Mouse (Mus musculus): ENCODE measurements around the gene Dtx4. TPM values are rescaled to one million over a fixed set of nuclear protein-coding genes. Genes with fewer than 3 reads are reported as not detected.

The Dtx4 gene
- total and polyA plus RNA-seq, 3 experiments = 3.7 to 6.2 (median 5.7) TPM

DNA sequence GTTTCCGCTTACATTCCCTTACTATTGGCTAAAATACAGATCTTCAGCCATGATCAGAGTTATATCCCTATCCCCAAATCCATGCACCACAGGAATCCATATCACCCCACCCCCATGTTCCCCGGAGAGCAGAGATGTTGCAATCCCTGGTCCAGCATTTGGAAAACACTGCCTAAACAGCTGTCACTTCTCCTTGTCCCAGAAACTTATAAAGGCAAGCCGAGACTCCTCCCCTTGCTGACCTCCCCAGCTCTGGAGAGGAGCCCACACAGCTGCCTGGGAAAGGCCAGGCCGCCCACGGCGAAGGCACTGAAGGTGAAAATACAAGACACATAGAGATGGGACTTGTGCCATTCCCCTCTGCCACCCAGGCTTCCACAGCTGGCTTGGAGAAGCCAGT is 14.4 kb downstream of the Dtx4 start:
- Histone ChIP-seq H3K9ac (ENCODE audit: low read depth, low read length) (no peak overlapping the region), H3K79me2 (replicated peaks; ENCODE audit: control insufficient read depth, insufficient read depth, low read length) (no peaks in the 10 kb centered on the region), H3K27me3 (ENCODE audit: control insufficient read depth, insufficient read depth, low read length) (no peaks in the 10 kb centered on the region), H3K27ac (peak overlapping the region; percentile 73), H3K4me3 (no peak overlapping the region), H3K36me3 (ENCODE audit: control insufficient read depth, insufficient read depth, low read length) (peaks cover 4% of the 10 kb centered on the region), H3K4me1 (ENCODE audit: control insufficient read depth, insufficient read depth, low read length) (peaks cover 15% of the 10 kb centered on the region)
- intact Hi-C loops (cut with DNase I) = no loop called here
- TF ChIP-seq CTCF (IDR thresholded peaks at IDR 0.05) = no peak
- peak; percentile 74; the same call in 1 of the 2 replicates for TF ChIP-seq EP300 (IDR thresholded peaks at IDR 0.05; ENCODE audit: insufficient read depth, low read depth, low read length)
- 0 out of 2 replicates have a peak, but pooled peaks have one; percentile 28 for TF ChIP-seq POLR2A (IDR thresholded peaks at IDR 0.05; ENCODE audit: insufficient read depth, low read depth, low read length)
- 61% methylated on average over 6 of the region's 6 CpGs for WGBS
- peak; percentile 86 to 88 for DNase-seq

GRCm38 (mm10) chr19:12485631-12486030 is 15.6 kb downstream of the Dtx4 start:
- intact Hi-C loops (cut with DNase I) = no loop called here
- 65% methylated on average over 3 of the region's 3 CpGs for WGBS
- TF ChIP-seq POLR2A (IDR thresholded peaks at IDR 0.05; ENCODE audit: insufficient read depth, low read depth, low read length) (no peak), EP300 (IDR thresholded peaks at IDR 0.05; ENCODE audit: insufficient read depth, low read depth, low read length) (no peak), CTCF (IDR thresholded peaks at IDR 0.05) (no peak)
- Histone ChIP-seq H3K4me1 (ENCODE audit: control insufficient read depth, insufficient read depth, low read length) (peaks cover 15% of the 10 kb centered on the region), H3K36me3 (ENCODE audit: control insufficient read depth, insufficient read depth, low read length) (peaks cover 4% of the 10 kb centered on the region), H3K4me3 (no peak overlapping the region), H3K79me2 (replicated peaks; ENCODE audit: control insufficient read depth, insufficient read depth, low read length) (no peaks in the 10 kb centered on the region), H3K27ac (peak overlapping the region; percentile 37), H3K27me3 (ENCODE audit: control insufficient read depth, insufficient read depth, low read length) (no peaks in the 10 kb centered on the region), H3K9ac (ENCODE audit: low read depth, low read length) (no peak overlapping the region)
- DNase-seq = no peak

- peaks cover 15% of the 10 kb centered on the region for H3K4me1 ChIP-seq (ENCODE audit: control insufficient read depth, insufficient read depth, low read length)
- intact Hi-C loops (cut with DNase I) = no loop called here
- H3K4me3 ChIP-seq = no peak overlapping the region
- H3K27ac ChIP-seq = peak overlapping the region; percentile 42
- H3K9ac ChIP-seq (ENCODE audit: low read depth, low read length) = no peak overlapping the region
- DNase-seq = no peak
- peaks cover 4% of the 10 kb centered on the region for H3K36me3 ChIP-seq (ENCODE audit: control insufficient read depth, insufficient read depth, low read length)
- H3K79me2 ChIP-seq (replicated peaks; ENCODE audit: control insufficient read depth, insufficient read depth, low read length) = no peaks in the 10 kb centered on the region
- no peak for TF ChIP-seq EP300 (IDR thresholded peaks at IDR 0.05; ENCODE audit: insufficient read depth, low read depth, low read length)
- no peak for TF ChIP-seq POLR2A (IDR thresholded peaks at IDR 0.05; ENCODE audit: insufficient read depth, low read depth, low read length)
- TF ChIP-seq CTCF (IDR thresholded peaks at IDR 0.05) = no peak
- 67% methylated on average over 13 of the region's 13 CpGs for WGBS
- no peaks in the 10 kb centered on the region for H3K27me3 ChIP-seq (ENCODE audit: control insufficient read depth, insufficient read depth, low read length)
Observed at GRCm38 (mm10) chr19:12485223-12485622, 16.0 kb downstream of the Dtx4 start.

- Histone ChIP-seq H3K9ac (ENCODE audit: low read depth, low read length) (no peak overlapping the region), H3K27me3 (ENCODE audit: control insufficient read depth, insufficient read depth, low read length) (no peaks in the 10 kb centered on the region), H3K79me2 (replicated peaks; ENCODE audit: control insufficient read depth, insufficient read depth, low read length) (no peaks in the 10 kb centered on the region), H3K4me1 (ENCODE audit: control insufficient read depth, insufficient read depth, low read length) (peaks cover 15% of the 10 kb centered on the region), H3K27ac (peak overlapping the region; percentile 67), H3K36me3 (ENCODE audit: control insufficient read depth, insufficient read depth, low read length) (peaks cover 4% of the 10 kb centered on the region), H3K4me3 (no peak overlapping the region)
- intact Hi-C loops (cut with DNase I) = no loop called here
- WGBS = 51% methylated on average over 4 of the region's 4 CpGs
- DNase-seq = no peak
- TF ChIP-seq POLR2A (IDR thresholded peaks at IDR 0.05; ENCODE audit: insufficient read depth, low read depth, low read length) = no peak
- TF ChIP-seq CTCF (IDR thresholded peaks at IDR 0.05) = no peak
- no peak for TF ChIP-seq EP300 (IDR thresholded peaks at IDR 0.05; ENCODE audit: insufficient read depth, low read depth, low read length)
Observed at GRCm38 (mm10) chr19:12484210-12484609, 17.0 kb downstream of the Dtx4 start.

DNA sequence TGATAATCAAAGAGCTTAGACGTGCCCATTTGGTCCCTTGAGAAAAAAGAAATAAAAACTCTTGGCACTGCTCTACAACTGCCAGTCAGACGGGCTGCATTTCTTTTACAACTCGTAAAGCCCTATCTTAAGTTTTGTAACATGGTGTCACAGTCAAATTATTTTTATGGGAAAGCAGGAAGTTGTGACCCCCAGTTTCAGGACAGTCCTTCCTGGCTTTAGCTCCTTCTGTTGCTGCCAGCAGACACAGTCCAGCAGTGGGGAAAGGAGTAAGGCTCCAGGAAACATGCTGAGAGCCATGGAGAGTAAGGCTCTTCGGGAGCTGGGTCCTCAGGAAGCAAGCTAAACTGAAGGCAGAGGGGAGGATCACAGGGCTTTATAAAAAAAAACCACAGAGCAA is 17.5 kb downstream of the Dtx4 start:
- peak; percentile 52 to 66 for DNase-seq
- peak overlapping the region; percentile 67 for H3K27ac ChIP-seq
- H3K79me2 ChIP-seq (replicated peaks; ENCODE audit: control insufficient read depth, insufficient read depth, low read length) = no peaks in the 10 kb centered on the region
- 18% methylated on average over 4 of the region's 4 CpGs for WGBS
- peaks cover 4% of the 10 kb centered on the region for H3K36me3 ChIP-seq (ENCODE audit: control insufficient read depth, insufficient read depth, low read length)
- H3K9ac ChIP-seq (ENCODE audit: low read depth, low read length) = no peak overlapping the region
- no peaks in the 10 kb centered on the region for H3K27me3 ChIP-seq (ENCODE audit: control insufficient read depth, insufficient read depth, low read length)
- TF ChIP-seq CTCF (IDR thresholded peaks at IDR 0.05) (no peak), POLR2A (IDR thresholded peaks at IDR 0.05; ENCODE audit: insufficient read depth, low read depth, low read length) (no peak), EP300 (IDR thresholded peaks at IDR 0.05; ENCODE audit: insufficient read depth, low read depth, low read length) (no peak)
- intact Hi-C loops (cut with DNase I) = no loop called here
- H3K4me1 ChIP-seq (ENCODE audit: control insufficient read depth, insufficient read depth, low read length) = peaks cover 15% of the 10 kb centered on the region
- H3K4me3 ChIP-seq = no peak overlapping the region

- DNase-seq = no peak
- TF ChIP-seq POLR2A (IDR thresholded peaks at IDR 0.05; ENCODE audit: insufficient read depth, low read depth, low read length) = no peak
- TF ChIP-seq CTCF (IDR thresholded peaks at IDR 0.05) = no peak
- no peak for TF ChIP-seq EP300 (IDR thresholded peaks at IDR 0.05; ENCODE audit: insufficient read depth, low read depth, low read length)
Observed at GRCm38 (mm10) chr19:12478369-12478768, 22.9 kb downstream of the Dtx4 start.

More at GRCm38 (mm10) chr19:12478369-12478768, 22.9 kb downstream of the Dtx4 start:
- Histone ChIP-seq H3K36me3 (ENCODE audit: control insufficient read depth, insufficient read depth, low read length) (no peaks in the 10 kb centered on the region), H3K27ac (no peak overlapping the region), H3K9ac (ENCODE audit: low read depth, low read length) (no peak overlapping the region), H3K79me2 (replicated peaks; ENCODE audit: control insufficient read depth, insufficient read depth, low read length) (no peaks in the 10 kb centered on the region), H3K4me1 (ENCODE audit: control insufficient read depth, insufficient read depth, low read length) (peaks cover 3% of the 10 kb centered on the region), H3K27me3 (ENCODE audit: control insufficient read depth, insufficient read depth, low read length) (no peaks in the 10 kb centered on the region), H3K4me3 (no peak overlapping the region)
- 76% methylated on average over 6 of the region's 6 CpGs for WGBS
- intact Hi-C loops (cut with DNase I) = no loop called here

Measured in heart, adult 2 months (tissue).